1 mouse cellular context compared by ENCODE assay signal in the genomic region with DNA sequence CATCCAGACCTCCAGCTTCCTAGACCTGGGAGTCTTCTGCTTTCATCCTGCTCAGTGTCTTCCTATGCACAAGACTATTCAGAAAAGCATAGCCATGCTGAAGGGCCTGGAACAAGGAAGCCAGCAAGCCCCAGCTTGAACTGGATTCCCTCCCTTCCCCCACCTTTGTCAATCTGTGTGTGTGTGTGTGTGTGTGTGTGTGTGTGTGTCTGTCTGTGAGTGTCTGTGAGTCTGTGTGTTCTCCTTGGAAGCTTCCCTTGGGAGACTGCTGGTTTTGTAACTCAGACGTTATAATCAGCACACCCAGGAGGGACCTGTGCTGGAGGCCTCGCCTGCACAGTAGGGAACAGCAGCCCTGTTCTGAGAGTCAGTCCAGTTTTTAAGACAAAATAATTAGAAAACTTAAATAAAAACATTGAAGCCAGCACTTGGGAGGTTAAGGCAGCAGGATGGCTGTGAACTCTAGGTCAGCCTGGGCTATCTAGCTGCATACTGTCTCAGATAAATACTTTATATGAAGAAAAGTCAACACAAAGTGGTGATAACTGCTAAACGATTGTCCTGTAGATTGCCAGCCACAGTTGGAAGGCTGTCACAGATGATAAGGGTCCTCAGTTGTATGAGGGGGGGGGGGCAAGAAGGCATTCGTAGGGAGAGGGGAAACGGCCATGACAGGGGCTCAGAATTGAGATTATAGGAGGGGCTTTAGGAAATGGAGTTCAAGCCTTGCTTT.
TF ChIP-seq lines count a peak whose summit lies in the region.

No protein-coding gene starts in this region.

TF ChIP-seq in ES-E14, 5 proteins besides CTCF, POLR2A, EP300 and RAD21 (continued from another document):
- TF ChIP-seq ZNF384 (IDR thresholded peaks at IDR 0.05; ENCODE audit: low read depth, low read length), result no peak
- no peak for TF ChIP-seq CHD2 (IDR thresholded peaks at IDR 0.05; ENCODE audit: low read depth, low read length)
